Mouse (Mus musculus) regulatory T cell (primary cell): ENCODE data around the gene 4930470P17Rik.

Experiments used
- in situ Hi-C: fragments of 300-600 bp; cut with MboI, MseI; formaldehyde crosslinking; loops from one replicate; pipeline ENCODE4 v1.15.1; 2025; ENCODE audit warnings: high pct_unique_total_duplicates

The 4930470P17Rik gene

GRCm38 (mm10) chr2:170579551-170579950 lies 22.3 kb downstream of the 4930470P17Rik start:
- in situ Hi-C loops: no loop called here

DNA sequence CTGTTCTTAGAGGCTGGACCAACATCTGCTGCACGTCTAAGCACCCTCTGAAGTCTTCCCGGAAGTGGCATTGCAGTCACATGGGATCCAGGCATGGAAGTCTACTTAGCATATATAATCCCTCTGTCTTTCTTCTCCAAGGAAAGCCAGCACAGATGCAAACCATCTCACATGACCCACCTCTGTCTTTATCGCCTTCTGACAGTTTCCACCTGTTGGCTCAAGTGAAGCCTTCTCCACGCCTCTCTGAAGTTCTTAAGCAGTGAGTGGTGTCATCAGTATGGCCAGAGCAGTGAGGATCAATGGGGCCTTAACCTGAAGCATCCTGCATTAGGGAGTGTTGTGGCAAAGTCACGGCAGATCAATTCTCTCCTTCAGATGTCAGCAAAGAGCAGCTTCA lies 23.2 kb downstream of the 4930470P17Rik start:
- in situ Hi-C loops: no loop called here

DNA sequence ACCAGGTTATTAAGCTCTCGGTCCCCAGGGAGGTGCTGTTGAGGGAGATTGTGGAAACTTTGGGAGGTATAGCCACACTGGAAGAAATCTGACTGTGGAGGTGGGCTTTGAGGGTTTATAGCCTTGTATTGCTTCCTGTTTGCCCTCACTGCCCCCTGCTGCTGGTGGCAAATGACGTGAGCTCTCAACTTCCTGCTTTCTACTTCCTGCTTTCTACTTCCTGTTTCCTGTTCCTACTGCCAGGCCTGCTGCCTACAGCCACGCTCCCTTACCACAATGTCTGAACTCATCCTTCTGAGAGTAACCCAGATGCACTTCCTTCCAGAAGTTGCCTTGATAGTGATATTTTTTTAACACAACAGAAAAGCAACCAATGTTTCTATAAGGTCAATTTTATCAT lies 24.3 kb downstream of the 4930470P17Rik start:
- in situ Hi-C loops: no loop called here

- in situ Hi-C loops: no loop called here
Observed at GRCm38 (mm10) chr2:170576077-170576476, 25.7 kb downstream of the 4930470P17Rik start.

GRCm38 (mm10) chr2:170564995-170565394 lies 36.8 kb downstream of the 4930470P17Rik start:
- in situ Hi-C loops: no loop called here

DNA sequence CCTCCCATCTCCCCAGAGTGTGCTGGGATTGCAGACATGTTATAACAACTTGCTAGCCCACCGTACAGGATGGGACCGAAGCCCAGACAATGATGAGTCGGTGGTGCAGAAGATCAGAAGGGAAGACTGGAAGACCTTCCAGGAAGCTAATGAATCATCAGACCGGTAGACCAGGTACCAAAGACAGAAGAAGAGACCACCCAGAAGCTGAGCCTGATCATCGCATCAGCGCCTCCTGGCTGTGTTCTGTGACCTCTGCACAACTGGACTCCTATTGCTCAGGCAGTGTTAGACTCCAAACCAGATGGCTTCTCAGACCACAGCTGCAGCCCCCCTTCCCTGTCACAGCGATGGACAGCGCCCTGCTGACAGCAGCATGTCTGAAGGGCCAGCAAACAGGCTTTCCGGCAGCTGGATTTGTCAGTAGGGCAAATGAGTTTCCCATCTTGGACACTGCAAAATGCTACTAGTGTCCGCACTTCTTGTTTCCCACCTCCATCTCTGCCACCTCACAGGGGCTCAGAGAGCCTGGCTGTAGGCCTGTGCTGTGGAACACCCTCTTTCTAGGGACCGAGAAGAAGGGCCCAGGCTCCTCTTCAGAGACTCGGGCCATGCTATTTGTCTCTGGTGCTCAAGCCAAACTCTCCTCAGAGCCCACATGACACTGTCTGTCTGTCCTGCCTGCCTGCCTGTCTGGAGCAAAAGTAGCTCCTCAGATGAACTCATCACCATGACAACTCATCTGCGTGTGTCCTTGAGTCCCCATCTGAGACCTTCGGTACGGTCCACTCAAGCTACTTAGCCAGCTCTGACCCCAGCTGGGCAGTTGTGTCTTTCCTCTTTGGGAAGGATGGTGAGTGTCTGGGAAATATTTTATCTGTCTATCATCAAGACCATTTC lies 37.6 kb downstream of the 4930470P17Rik start:
- in situ Hi-C loops: no loop called here

GRCm38 (mm10) chr2:170552088-170552487 lies 49.7 kb downstream of the 4930470P17Rik start:
- in situ Hi-C loops: no loop called here

DNA sequence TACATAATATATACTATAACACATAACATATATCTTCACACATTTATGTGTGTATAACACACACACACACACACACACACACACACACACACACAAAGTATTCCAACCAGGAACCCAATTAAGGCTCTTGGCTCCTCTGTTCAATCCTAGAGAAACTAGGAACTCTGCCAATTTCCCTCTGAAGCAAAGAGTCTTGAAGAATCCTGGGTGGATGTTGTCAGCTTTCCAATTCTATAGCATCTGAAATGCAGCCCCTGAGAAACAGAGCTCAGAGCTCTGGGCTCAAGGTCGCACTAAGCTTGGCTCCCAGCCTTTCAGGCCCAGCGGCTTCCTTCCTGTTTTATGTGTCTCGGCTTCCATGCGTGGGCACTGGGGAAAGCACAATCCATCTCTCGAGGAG lies 51.6 kb downstream of the 4930470P17Rik start:
- in situ Hi-C loops: no loop called here

- in situ Hi-C loops: no loop called here
Observed at GRCm38 (mm10) chr2:170549146-170549545, 52.7 kb downstream of the 4930470P17Rik start.

GRCm38 (mm10) chr2:170548046-170548445 lies 53.8 kb downstream of the 4930470P17Rik start:
- in situ Hi-C loops: no loop called here

DNA sequence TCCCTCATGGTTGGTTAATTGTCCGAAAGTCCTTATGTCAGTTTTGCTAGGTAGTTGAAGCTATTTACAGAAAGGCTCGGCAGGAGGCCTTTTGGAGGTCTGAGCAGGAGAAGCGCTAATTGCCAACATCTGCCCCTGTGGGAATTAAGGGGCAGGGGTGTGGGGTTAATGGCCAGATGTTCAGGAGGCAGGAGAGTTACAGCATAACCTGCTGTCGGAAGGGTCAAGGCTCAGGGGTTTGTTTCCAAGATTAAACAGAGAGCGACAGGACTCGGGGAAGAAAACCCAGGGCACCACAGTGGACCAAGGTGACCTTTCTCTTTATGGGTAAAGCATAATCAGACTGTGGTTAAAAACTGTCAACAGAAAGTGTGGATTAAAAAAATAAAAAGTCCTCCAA lies 54.3 kb downstream of the 4930470P17Rik start:
- in situ Hi-C loops: no loop called here

DNA sequence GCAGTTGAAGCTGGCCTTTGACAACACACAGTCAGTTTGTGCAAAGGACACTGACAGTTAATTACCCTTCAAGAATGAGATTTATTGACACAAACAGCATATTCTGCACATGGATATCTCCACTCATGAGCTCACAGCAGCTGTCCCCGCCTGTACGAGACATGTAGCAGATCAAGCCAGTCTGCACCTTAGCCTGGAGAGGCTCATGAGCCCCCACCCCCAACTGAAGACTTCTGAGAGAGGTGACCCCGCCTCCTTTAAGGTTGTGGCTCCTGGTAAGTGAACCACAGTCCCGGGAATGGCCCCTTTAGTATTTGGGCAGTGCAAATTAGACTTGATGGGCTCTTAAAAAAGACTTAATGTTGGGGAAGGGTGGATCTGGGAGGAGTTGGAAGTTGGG lies 56.1 kb downstream of the 4930470P17Rik start:
- in situ Hi-C loops: no loop called here

DNA sequence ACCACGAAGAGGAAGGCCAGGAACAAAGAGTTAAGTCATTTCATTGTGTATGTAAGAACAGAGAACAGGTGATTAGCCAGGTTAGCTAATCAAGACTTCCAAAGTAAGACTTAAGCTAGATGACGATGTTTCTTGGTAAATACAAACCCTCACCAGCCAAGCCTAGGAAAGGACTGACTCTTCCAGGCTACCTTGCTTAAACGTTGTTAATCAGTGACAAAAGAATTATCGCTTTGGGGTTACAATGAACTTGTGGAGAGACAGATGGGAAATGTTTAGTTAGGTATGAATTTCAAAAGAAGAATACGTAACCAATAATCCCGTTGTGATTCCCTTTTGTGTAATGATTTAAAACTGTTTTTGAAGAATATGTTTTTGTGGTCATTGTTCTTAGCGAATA lies 56.9 kb downstream of the 4930470P17Rik start:
- in situ Hi-C loops: no loop called here

- in situ Hi-C loops: no loop called here
Observed at GRCm38 (mm10) chr2:170544159-170544558, 57.7 kb downstream of the 4930470P17Rik start.

GRCm38 (mm10) chr2:170543625-170544024 lies 58.2 kb downstream of the 4930470P17Rik start:
- in situ Hi-C loops: no loop called here

DNA sequence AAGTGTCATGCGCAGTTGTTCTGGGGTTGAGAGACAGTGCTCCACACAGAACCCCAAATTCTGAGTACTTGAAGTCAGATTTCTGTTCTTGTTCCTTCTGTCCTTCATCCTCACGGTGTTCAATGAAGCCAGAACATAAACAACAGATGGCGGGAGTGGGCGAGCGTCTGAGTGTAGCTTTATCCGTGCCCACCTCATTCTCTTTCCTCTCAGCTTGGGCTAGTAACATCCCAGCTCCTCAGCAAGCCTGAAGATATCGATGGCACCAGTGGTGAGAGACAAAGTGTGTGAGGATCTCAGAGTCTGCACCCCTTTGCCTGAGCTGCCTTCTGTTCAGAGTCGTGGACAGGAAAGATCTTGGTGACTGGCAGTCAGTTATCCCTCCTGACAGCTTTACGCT lies 62.6 kb downstream of the 4930470P17Rik start:
- in situ Hi-C loops: no loop called here

- in situ Hi-C loops: no loop called here
Observed at GRCm38 (mm10) chr2:170535841-170536240, 66.0 kb downstream of the 4930470P17Rik start.

GRCm38 (mm10) chr2:170534803-170535174 lies 67.0 kb downstream of the 4930470P17Rik start:
- in situ Hi-C loops: loop anchor here (5.0 kb wide), 1 partner anchor 338 kb away; no protein-coding TSS in a partner anchor

DNA sequence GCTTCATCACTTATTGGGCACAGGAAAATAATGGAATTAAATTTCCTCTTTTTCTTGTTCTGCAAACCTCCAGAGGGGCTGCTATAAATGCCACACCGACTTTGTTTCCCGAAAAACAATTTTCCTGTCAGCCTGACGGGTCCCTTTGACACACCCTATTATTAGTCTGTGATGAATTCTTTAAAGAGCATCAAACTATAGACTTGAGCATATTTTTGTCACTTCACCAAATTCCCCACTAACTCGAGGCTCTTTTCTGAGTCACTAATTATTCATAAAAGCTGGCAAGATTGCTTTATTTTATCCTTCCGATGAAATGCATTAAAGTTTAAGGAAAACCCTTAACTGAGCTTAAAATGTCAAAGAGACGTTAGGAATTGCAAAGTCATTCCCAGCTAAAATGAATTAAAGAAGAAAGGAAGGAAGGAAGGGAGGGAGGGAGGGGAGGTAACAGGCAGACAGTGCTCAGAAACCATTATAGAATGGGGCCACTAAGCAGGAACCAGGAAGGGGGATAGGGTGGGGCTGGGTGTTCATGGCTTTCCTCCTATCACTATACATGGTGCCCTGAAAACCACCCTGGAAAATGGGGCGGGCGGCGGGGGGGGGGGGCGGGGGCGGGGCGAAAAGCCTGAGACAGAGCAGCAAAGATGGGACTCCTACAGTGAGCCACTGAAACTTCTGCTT lies 67.6 kb downstream of the 4930470P17Rik start:
- in situ Hi-C loops: loop anchor here (5.0 kb wide), 1 partner anchor 338 kb away; no protein-coding TSS in a partner anchor

DNA sequence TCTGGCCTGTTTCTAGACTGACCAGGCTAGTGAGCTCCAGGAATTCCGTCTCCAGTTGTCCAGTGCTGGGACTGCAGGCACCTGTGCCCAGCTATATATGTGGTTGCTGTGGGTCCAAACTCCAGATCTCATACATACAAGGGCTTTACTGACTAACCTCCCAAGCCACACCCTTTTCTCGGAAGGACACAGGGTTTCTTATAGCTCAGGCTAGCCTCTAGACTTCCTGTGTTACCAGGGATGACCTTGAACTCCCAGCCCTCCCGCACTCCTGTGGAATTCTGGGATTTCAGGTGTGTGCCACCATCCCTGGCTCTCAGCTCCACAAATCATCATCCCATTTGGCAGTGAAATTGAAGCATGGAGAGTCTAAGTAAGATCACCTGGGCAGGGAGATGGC lies 71.6 kb downstream of the 4930470P17Rik start:
- in situ Hi-C loops: loop anchor here (5.0 kb wide), 1 partner anchor 342 kb away; no protein-coding TSS in a partner anchor

DNA sequence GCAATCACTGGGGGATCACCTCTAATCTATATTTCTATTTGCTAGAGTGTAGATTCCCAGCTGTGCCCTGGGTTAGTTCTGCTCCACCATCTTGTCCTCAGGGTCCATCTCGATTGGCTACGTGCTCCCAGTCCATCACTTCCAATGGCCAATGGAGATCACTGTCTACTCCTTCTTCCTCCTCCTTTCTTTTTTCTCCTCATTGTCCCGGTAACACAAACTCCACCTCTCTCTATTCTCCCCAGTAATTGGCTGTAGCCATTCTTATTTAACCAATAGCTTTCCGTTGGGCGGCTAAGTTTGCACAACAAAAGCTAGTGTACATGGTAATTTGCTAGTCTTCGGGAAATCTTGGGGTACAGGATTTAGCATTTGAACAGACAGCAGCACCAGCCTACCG lies 72.1 kb downstream of the 4930470P17Rik start:
- in situ Hi-C loops: loop anchor here (5.0 kb wide), 1 partner anchor 343 kb away; no protein-coding TSS in a partner anchor
